Mouse (Mus musculus) liver, embryonic 14.5 days (tissue): ENCODE data around the gene Gadd45g.

Experiments
- CTCF ChIP-seq: IDR thresholded peaks from 2 replicates; pipeline ENCODE4 v1.5.1; 2016; ENCODE audit warnings: antibody characterized with exemption, low read depth, control low read depth
- EP300 ChIP-seq: IDR thresholded peaks from 2 replicates; pipeline ENCODE4 v1.6.1; 2016; ENCODE audit warnings: antibody characterized with exemption, low read depth

DNA sequence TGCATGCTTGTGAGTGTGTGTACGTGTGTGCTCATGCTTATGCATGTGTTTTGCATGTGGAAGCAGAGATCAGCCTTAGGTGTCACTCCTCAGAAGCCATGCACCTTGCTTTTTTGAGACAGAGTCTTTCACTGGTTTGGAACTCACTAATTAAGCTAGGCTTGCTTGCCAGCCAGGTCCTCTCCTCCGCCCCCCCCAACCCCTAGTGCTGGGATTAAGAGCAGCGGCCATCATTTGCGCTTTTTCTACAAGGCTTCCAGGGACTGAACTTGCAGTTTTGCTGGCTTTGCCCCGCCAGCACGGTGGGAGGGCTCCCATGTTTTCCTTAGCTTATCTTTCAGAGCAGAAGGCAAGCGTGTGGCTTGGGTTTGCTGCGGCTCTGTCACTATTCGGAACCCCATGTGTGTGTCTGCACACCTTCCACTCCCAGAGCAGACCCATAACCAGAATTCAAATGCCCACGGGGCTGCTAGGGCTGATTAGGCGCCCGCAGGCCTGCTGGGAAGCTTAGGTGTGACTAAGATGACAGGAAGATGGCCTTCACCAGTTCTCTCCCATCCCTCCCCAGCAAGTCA, 4.8 kb upstream of the Gadd45g start:
- TF ChIP-seq CTCF (no peak), EP300 (peak; percentile 75)
